Mouse (Mus musculus) bone marrow macrophage, adult 2 months (primary cell): ENCODE results near the gene Lyrm7. TPM values are rescaled to one million over a fixed set of nuclear protein-coding genes. Genes with fewer than 3 reads are reported as not detected.

Experiments used
- H3K27ac ChIP-seq: 2 replicates; pipeline ENCODE4 v1.5.1; 2012; ENCODE audit warnings: low read depth, low read length; ENCODE audit not compliant: insufficient read depth
- H3K4me1 ChIP-seq: 2 replicates; pipeline ENCODE4 v1.6.1; 2012; ENCODE audit warnings: low read length; ENCODE audit not compliant: control insufficient read depth, insufficient read depth
- H3K4me3 ChIP-seq: 2 replicates; pipeline ENCODE4 v1.5.1; 2012; ENCODE audit warnings: mild to moderate bottlenecking, low read length, moderate library complexity; ENCODE audit not compliant: insufficient read depth
- CTCF ChIP-seq: IDR thresholded peaks from 2 replicates; pipeline ENCODE4 v1.5.1; 2012; ENCODE audit warnings: low read depth, mild to moderate bottlenecking, low read length, moderate library complexity
- POLR2A ChIP-seq: IDR thresholded peaks from 2 replicates; pipeline ENCODE4 v1.6.1; 2012; ENCODE audit warnings: mild to moderate bottlenecking, low read depth, low read length, borderline replicate concordance
- polyA plus RNA-seq: library from polyadenylated mRNA; stranded (reverse); fragments of >200 nt; gene quantifications from 2 replicates; pipeline ENCODE4 v1.2.4, GENCODE M21; 2012; ENCODE audit not compliant: missing spikeins, insufficient read depth, insufficient read length

Gene Lyrm7
- polyA plus RNA-seq, 1 experiment: 0.67 TPM

GRCm38 (mm10) chr11:54825774-54826173, 34.9 kb downstream of the Lyrm7 start:
- Histone ChIP-seq H3K27ac (no peak overlapping the region), H3K4me1 (no peaks in the 10 kb centered on the region; the same call in 1 of the 2 replicates), H3K4me3 (no peak overlapping the region)
- TF ChIP-seq CTCF (no peak), POLR2A (no peak)

GRCm38 (mm10) chr11:54823467-54823866, 37.2 kb downstream of the Lyrm7 start:
- H3K4me1 ChIP-seq: peaks cover 5% of the 10 kb centered on the region
- H3K27ac ChIP-seq: no peak overlapping the region
- TF ChIP-seq POLR2A (no peak), CTCF (no peak)
- H3K4me3 ChIP-seq: no peak overlapping the region

- Histone ChIP-seq H3K4me3 (no peak overlapping the region), H3K27ac (no peak overlapping the region), H3K4me1 (peaks cover 5% of the 10 kb centered on the region)
- TF ChIP-seq CTCF (no peak), POLR2A (no peak)
Measured at GRCm38 (mm10) chr11:54819489-54819888, 41.2 kb downstream of the Lyrm7 start.

- Histone ChIP-seq H3K27ac (no peak overlapping the region), H3K4me1 (peaks cover 17% of the 10 kb centered on the region), H3K4me3 (no peak overlapping the region)
- TF ChIP-seq POLR2A: no peak
- no peak for TF ChIP-seq CTCF
Measured at GRCm38 (mm10) chr11:54817449-54817848, 43.3 kb downstream of the Lyrm7 start.

GRCm38 (mm10) chr11:54815659-54816058, 45.1 kb downstream of the Lyrm7 start:
- TF ChIP-seq CTCF (no peak), POLR2A (no peak)
- no peak overlapping the region for H3K27ac ChIP-seq
- H3K4me3 ChIP-seq: no peak overlapping the region
- peaks cover 32% of the 10 kb centered on the region for H3K4me1 ChIP-seq

GRCm38 (mm10) chr11:54812812-54813516, 47.8 kb downstream of the Lyrm7 start:
- no peak for TF ChIP-seq CTCF
- no peak for TF ChIP-seq POLR2A
- Histone ChIP-seq H3K27ac (peak overlapping the region; percentile 45), H3K4me1 (peaks cover 34% of the 10 kb centered on the region)

GRCm38 (mm10) chr11:54812314-54812713, 48.4 kb downstream of the Lyrm7 start:
- Histone ChIP-seq H3K4me3 (no peak overlapping the region), H3K4me1 (peaks cover 39% of the 10 kb centered on the region), H3K27ac (peak overlapping the region; percentile 45)
- TF ChIP-seq CTCF: no peak
- TF ChIP-seq POLR2A: no peak

More at GRCm38 (mm10) chr11:54812812-54813516, 47.8 kb downstream of the Lyrm7 start:
- H3K4me3 ChIP-seq: no peak overlapping the region

- peaks cover 44% of the 10 kb centered on the region for H3K4me1 ChIP-seq
- TF ChIP-seq CTCF (no peak), POLR2A (no peak)
- no peak overlapping the region for H3K27ac ChIP-seq
- no peak overlapping the region for H3K4me3 ChIP-seq
Measured at GRCm38 (mm10) chr11:54811054-54811453, 49.7 kb downstream of the Lyrm7 start.

GRCm38 (mm10) chr11:54809582-54809981, 51.1 kb downstream of the Lyrm7 start:
- Histone ChIP-seq H3K4me1 (peaks cover 47% of the 10 kb centered on the region), H3K27ac (no peak overlapping the region), H3K4me3 (no peak overlapping the region)
- TF ChIP-seq CTCF (no peak), POLR2A (no peak)

- no peak for TF ChIP-seq CTCF
- TF ChIP-seq POLR2A: no peak
- peak overlapping the region; percentile 88 for H3K27ac ChIP-seq
Measured at GRCm38 (mm10) chr11:54808177-54808576, 52.5 kb downstream of the Lyrm7 start.

More at GRCm38 (mm10) chr11:54808177-54808576, 52.5 kb downstream of the Lyrm7 start:
- Histone ChIP-seq H3K4me3 (no peak overlapping the region), H3K4me1 (peaks cover 45% of the 10 kb centered on the region)
